Mouse (Mus musculus): ENCODE data around the gene Evpl. TPM values are rescaled to one million over a fixed set of nuclear protein-coding genes. Genes with fewer than 3 reads are reported as not detected.

Gene Evpl
- total RNA-seq (2023): under 1 TPM in 1 of 2 experiments, not detected in 1; 0.09 TPM

DNA sequence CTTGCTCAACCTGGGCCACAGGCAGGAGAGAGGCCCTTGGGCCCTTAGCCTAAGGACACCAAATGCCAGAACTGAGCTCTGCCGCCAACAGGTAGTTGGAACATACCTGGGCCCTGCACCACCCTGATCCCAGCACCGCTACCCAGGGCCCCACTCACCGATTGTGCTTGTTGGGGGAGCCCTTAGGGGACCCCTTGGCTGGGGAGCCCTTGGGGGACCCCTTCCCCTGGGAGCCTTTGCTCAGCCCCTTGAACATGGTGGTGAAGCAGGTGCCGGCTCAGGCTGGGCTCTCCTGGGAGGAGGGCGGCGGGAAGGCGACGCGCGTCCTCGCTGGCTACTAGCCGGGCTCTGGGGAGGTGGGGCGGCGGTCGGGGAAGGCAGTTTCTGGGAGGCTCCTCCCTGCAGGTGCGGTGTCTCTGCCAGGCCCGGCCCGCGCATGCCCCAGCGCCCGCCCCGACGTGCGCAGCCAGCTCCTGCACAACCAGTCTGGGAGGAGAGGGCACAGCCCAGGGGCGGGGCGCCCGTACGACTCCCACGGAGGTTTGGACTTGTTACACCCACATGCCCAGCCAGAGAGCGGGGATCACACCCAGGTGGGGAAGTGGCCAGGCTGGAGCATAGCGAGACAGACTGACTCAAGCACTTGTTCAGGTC lies at the start of gene Evpl:
Gene Evpl, minus strand, starts transcription at position 336 of the 654 bp plus-strand sequence.

GRCm38 (mm10) chr11:116280751-116281663 lies 43.1 kb upstream of the Evpl start, which contains the start of gene Galr2:
TSS of gene Galr2 (plus strand) at chr11:116280939.

DNA sequence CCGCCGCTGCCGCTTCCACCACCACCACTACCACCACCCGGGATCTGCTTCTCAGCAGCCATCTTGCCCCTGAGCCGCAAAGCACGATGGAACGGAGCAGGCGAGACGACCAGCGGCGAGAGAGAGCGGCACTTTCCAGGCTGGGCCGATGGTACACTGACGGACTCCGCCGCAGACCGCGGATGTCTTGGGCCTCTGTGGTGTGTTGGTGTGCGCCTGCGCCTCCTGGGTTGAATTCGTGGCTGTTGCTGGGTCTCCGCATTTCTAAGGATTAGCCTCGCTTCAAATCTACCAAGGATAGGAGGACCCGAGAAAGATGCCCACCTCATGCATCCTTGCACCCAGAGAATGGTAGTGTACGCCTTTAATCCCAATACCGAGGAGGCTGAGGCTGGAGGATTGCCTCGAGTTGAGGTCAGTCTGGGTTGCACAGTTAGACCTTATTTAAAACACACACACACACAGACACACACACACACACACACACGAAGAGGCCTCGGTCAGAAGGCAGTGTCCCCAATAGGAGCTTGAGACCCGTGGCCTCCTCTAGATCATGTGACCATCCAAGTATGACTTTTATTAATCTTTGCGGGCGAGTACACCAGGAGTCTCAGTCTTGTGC lies 36.3 kb upstream of the Evpl start, which contains the start of gene Srp68:
Gene Srp68, minus strand, starts transcription at position 173 of the 622 bp plus-strand sequence.

GRCm38 (mm10) chr11:116198639-116199531 lies 39.0 kb downstream of the Evpl start, which contains the start of the genes Ten1 and Acox1:
TSS of gene Ten1 (plus strand) at chr11:116198855.
TSS of gene Acox1 (minus strand) at chr11:116199045.

Other genes starting within 250 kb of the Evpl start
- gene Galk1, start 225.4 kb downstream of the Evpl start, total RNA-seq (2023): 1 to 10 TPM; 8.4 to 8.5 TPM
- gene H3f3b, start 210.1 kb downstream of the Evpl start, total RNA-seq (2023): 1,000 to 10,000 TPM; 3,439 to 3,559 TPM
- 10 to 100 TPM; 23.5 to 24.4 TPM for gene Unk, start 207.8 kb downstream of the Evpl start, total RNA-seq (2023)
- gene Unc13d, start 160.1 kb downstream of the Evpl start, total RNA-seq (2023): 10 to 100 TPM; 88.5 to 94.2 TPM
- 100 to 1,000 TPM; 160 to 163 TPM for gene Wbp2, start 151.1 kb downstream of the Evpl start, total RNA-seq (2023)
- gene Trim47, start 110.9 kb downstream of the Evpl start, total RNA-seq (2023): 1 to 10 TPM; 1.4 to 2.1 TPM
- 1 to 10 TPM; 5.8 to 8.1 TPM for gene Trim65, start 106.9 kb downstream of the Evpl start, total RNA-seq (2023)
- gene Mrpl38, start 99.2 kb downstream of the Evpl start, total RNA-seq (2023): 10 to 100 TPM; 14.5 to 20.1 TPM
- 1 to 10 TPM; 5.8 to 9.9 TPM for gene Fbf1, start 69.9 kb downstream of the Evpl start, total RNA-seq (2023)
- 10 to 100 TPM; 32.1 to 33.1 TPM for gene Ten1, start 39.2 kb downstream of the Evpl start, total RNA-seq (2023)
- gene Acox1, start 39.0 kb downstream of the Evpl start, total RNA-seq (2023): 10 to 100 TPM; 29.1 to 32.8 TPM
- 10 to 100 TPM; 35.3 to 37.0 TPM for gene Srp68, start 36.1 kb upstream of the Evpl start, total RNA-seq (2023)
- gene Galr2, start 42.9 kb upstream of the Evpl start, total RNA-seq (2023): not detected
- 10 to 100 TPM; 39.2 to 47.8 TPM for gene Exoc7, start 69.2 kb upstream of the Evpl start, total RNA-seq (2023)
- gene Foxj1, start 97.3 kb upstream of the Evpl start, total RNA-seq (2023): under 1 TPM in 1 of 2 experiments, not detected in 1; 0.13 TPM
- gene Rnf157, start 175.0 kb upstream of the Evpl start, total RNA-seq (2023): 1 to 10 TPM; 2.5 to 3.3 TPM
- gene Ubald2, start 196.0 kb upstream of the Evpl start, total RNA-seq (2023): 10 to 100 TPM; 82.9 to 92.3 TPM
- gene Qrich2, start 228.2 kb upstream of the Evpl start, total RNA-seq (2023): not detected